Mouse (Mus musculus): ENCODE results near the gene Sfn. TPM values are rescaled to one million over a fixed set of nuclear protein-coding genes. Genes with fewer than 3 reads are reported as not detected.

Sfn gene
- polyA plus RNA-seq, 1 experiment from 2014 or later, result 13.6 TPM

GRCm38 (mm10) chr4:133630326-133630920 lies 28.5 kb upstream of the Sfn start:
- Histone ChIP-seq H3K4me1 (peaks cover 19% of the 10 kb centered on the region), H3K4me2 (replicated peaks) (no peak overlapping the region), H3K27ac (no peak overlapping the region), H3K9ac (no peak overlapping the region; the same call in 1 of the 2 replicates), H3K36me3 (peaks cover 16% of the 10 kb centered on the region), H3K27me3 (no peaks in the 10 kb centered on the region), H3K9me3 (replicated peaks) (no peaks in the 10 kb centered on the region), H3K4me3 (no peak overlapping the region)
- 90% methylated on average over 8 of the region's 8 CpGs for WGBS
- ATAC-seq (ENCODE audit: low FRiP score), result no peak

GRCm38 (mm10) chr4:133629191-133629590 lies 27.2 kb upstream of the Sfn start:
- Histone ChIP-seq H3K4me3 (no peak overlapping the region), H3K9ac (no peak overlapping the region), H3K4me1 (peaks cover 19% of the 10 kb centered on the region), H3K4me2 (replicated peaks) (no peak overlapping the region), H3K27me3 (no peaks in the 10 kb centered on the region), H3K36me3 (peaks cover 26% of the 10 kb centered on the region), H3K27ac (no peak overlapping the region), H3K9me3 (replicated peaks) (no peaks in the 10 kb centered on the region)
- WGBS, result 85% methylated on average over 7 of the region's 7 CpGs
- ATAC-seq (ENCODE audit: low FRiP score), result no peak

- no peak for ATAC-seq (ENCODE audit: low FRiP score)
- H3K27me3 ChIP-seq, result no peaks in the 10 kb centered on the region
- H3K4me2 ChIP-seq (replicated peaks), result no peak overlapping the region
- no peaks in the 10 kb centered on the region for H3K9me3 ChIP-seq (replicated peaks)
- peaks cover 19% of the 10 kb centered on the region for H3K4me1 ChIP-seq
- no peak overlapping the region for H3K9ac ChIP-seq
- H3K27ac ChIP-seq, result no peak overlapping the region
- WGBS, result 90% methylated on average over 2 of the region's 2 CpGs
- H3K36me3 ChIP-seq, result peaks cover 31% of the 10 kb centered on the region
- H3K4me3 ChIP-seq, result no peak overlapping the region
These were observed 26.5 kb upstream of the Sfn start for GRCm38 (mm10) chr4:133628517-133628916.

GRCm38 (mm10) chr4:133627039-133627438 lies 25.1 kb upstream of the Sfn start:
- Histone ChIP-seq H3K4me3 (no peak overlapping the region), H3K9ac (no peak overlapping the region)

GRCm38 (mm10) chr4:133626621-133627020 lies 24.7 kb upstream of the Sfn start:
- Histone ChIP-seq H3K9me3 (replicated peaks) (no peaks in the 10 kb centered on the region), H3K4me3 (no peak overlapping the region), H3K27me3 (no peaks in the 10 kb centered on the region), H3K9ac (no peak overlapping the region), H3K4me2 (replicated peaks) (no peak overlapping the region), H3K27ac (no peak overlapping the region), H3K36me3 (peaks cover 31% of the 10 kb centered on the region), H3K4me1 (peaks cover 9% of the 10 kb centered on the region)
- 85% methylated on average over 9 of the region's 9 CpGs for WGBS
- ATAC-seq (ENCODE audit: low FRiP score), result no peak

More at GRCm38 (mm10) chr4:133627039-133627438, 25.1 kb upstream of the Sfn start:
- Histone ChIP-seq H3K27ac (no peak overlapping the region), H3K27me3 (no peaks in the 10 kb centered on the region), H3K36me3 (peaks cover 31% of the 10 kb centered on the region), H3K4me1 (peaks cover 13% of the 10 kb centered on the region), H3K4me2 (replicated peaks) (no peak overlapping the region), H3K9me3 (replicated peaks) (no peaks in the 10 kb centered on the region)
- WGBS, result 94% methylated on average over 14 of the region's 14 CpGs
- ATAC-seq (ENCODE audit: low FRiP score), result no peak

- ATAC-seq (ENCODE audit: low FRiP score), result no peak
- WGBS, result 35% methylated on average over 5 of the region's 5 CpGs
- 0 out of 2 replicates have a peak overlapping the region, but pooled peaks have one; percentile 8 for H3K27ac ChIP-seq
These were observed 24.3 kb upstream of the Sfn start for GRCm38 (mm10) chr4:133626221-133626620.

GRCm38 (mm10) chr4:133625621-133626071 lies 23.7 kb upstream of the Sfn start:
- no peak overlapping the region for H3K4me2 ChIP-seq (replicated peaks)
- H3K9me3 ChIP-seq (replicated peaks), result no peaks in the 10 kb centered on the region
- H3K4me3 ChIP-seq, result no peak overlapping the region
- H3K4me1 ChIP-seq, result 0 out of 2 replicates have a peak, but pooled peaks cover under 1% of the 10 kb centered on the region
- no peak for ATAC-seq (ENCODE audit: low FRiP score)
- H3K27me3 ChIP-seq, result no peaks in the 10 kb centered on the region
- H3K27ac ChIP-seq, result 0 out of 2 replicates have a peak overlapping the region, but pooled peaks have one; percentile 17
- H3K9ac ChIP-seq, result no peak overlapping the region
- WGBS, result 49% methylated on average over 11 of the region's 11 CpGs
- peaks cover 37% of the 10 kb centered on the region for H3K36me3 ChIP-seq

More at GRCm38 (mm10) chr4:133626221-133626620, 24.3 kb upstream of the Sfn start:
- peaks cover 5% of the 10 kb centered on the region for H3K4me1 ChIP-seq
- no peaks in the 10 kb centered on the region for H3K9me3 ChIP-seq (replicated peaks)
- H3K27me3 ChIP-seq, result no peaks in the 10 kb centered on the region
- H3K36me3 ChIP-seq, result peaks cover 33% of the 10 kb centered on the region
- no peak overlapping the region for H3K4me3 ChIP-seq
- H3K4me2 ChIP-seq (replicated peaks), result no peak overlapping the region
- peak overlapping the region; percentile 35; the same call in 1 of the 2 replicates for H3K9ac ChIP-seq

GRCm38 (mm10) chr4:133624830-133625229 lies 22.9 kb upstream of the Sfn start:
- 83% methylated on average over 7 of the region's 7 CpGs for WGBS

GRCm38 (mm10) chr4:133622161-133622695 lies 20.3 kb upstream of the Sfn start:
- Histone ChIP-seq H3K4me1 (no peaks in the 10 kb centered on the region), H3K36me3 (peaks cover 37% of the 10 kb centered on the region), H3K4me3 (no peak overlapping the region), H3K4me2 (replicated peaks) (no peak overlapping the region), H3K9ac (no peak overlapping the region), H3K9me3 (replicated peaks) (no peaks in the 10 kb centered on the region), H3K27me3 (no peaks in the 10 kb centered on the region), H3K27ac (no peak overlapping the region)
- 87% methylated on average over 11 of the region's 11 CpGs for WGBS
- no peak for ATAC-seq (ENCODE audit: low FRiP score)

More at GRCm38 (mm10) chr4:133624830-133625229, 22.9 kb upstream of the Sfn start:
- H3K4me3 ChIP-seq, result no peak overlapping the region
- H3K9me3 ChIP-seq (replicated peaks), result no peaks in the 10 kb centered on the region
- H3K9ac ChIP-seq, result no peak overlapping the region
- H3K4me1 ChIP-seq, result no peaks in the 10 kb centered on the region
- H3K36me3 ChIP-seq, result peaks cover 37% of the 10 kb centered on the region
- H3K27ac ChIP-seq, result no peak overlapping the region
- H3K27me3 ChIP-seq, result no peaks in the 10 kb centered on the region
- ATAC-seq (ENCODE audit: low FRiP score), result no peak
- H3K4me2 ChIP-seq (replicated peaks), result no peak overlapping the region

- no peak overlapping the region for H3K4me3 ChIP-seq
- 0 out of 2 replicates have a peak overlapping the region, but pooled peaks have one; percentile 13 for H3K9ac ChIP-seq
- H3K9me3 ChIP-seq (replicated peaks), result no peaks in the 10 kb centered on the region
- WGBS, result 88% methylated on average over 8 of the region's 8 CpGs
- ATAC-seq (ENCODE audit: low FRiP score), result no peak
- peaks cover 29% of the 10 kb centered on the region for H3K36me3 ChIP-seq
- H3K27me3 ChIP-seq, result no peaks in the 10 kb centered on the region
- no peaks in the 10 kb centered on the region for H3K4me1 ChIP-seq
- no peak overlapping the region for H3K27ac ChIP-seq
- no peak overlapping the region for H3K4me2 ChIP-seq (replicated peaks)
These were observed 18.7 kb upstream of the Sfn start for GRCm38 (mm10) chr4:133620668-133621067.

GRCm38 (mm10) chr4:133619473-133620136 lies 17.6 kb upstream of the Sfn start:
- H3K4me2 ChIP-seq (replicated peaks), result no peak overlapping the region
- H3K36me3 ChIP-seq, result peaks cover 21% of the 10 kb centered on the region
- WGBS, result 69% methylated on average over 4 of the region's 4 CpGs

GRCm38 (mm10) chr4:133617936-133618335 lies 16.0 kb upstream of the Sfn start:
- 94% methylated on average over 11 of the region's 11 CpGs for WGBS
- Histone ChIP-seq H3K9ac (no peak overlapping the region), H3K4me2 (replicated peaks) (no peak overlapping the region), H3K36me3 (peaks cover 27% of the 10 kb centered on the region), H3K4me3 (no peak overlapping the region), H3K4me1 (no peaks in the 10 kb centered on the region), H3K9me3 (replicated peaks) (no peaks in the 10 kb centered on the region), H3K27me3 (no peaks in the 10 kb centered on the region), H3K27ac (no peak overlapping the region)
- no peak for ATAC-seq (ENCODE audit: low FRiP score)

More at GRCm38 (mm10) chr4:133619473-133620136, 17.6 kb upstream of the Sfn start:
- H3K27me3 ChIP-seq, result no peaks in the 10 kb centered on the region
- H3K27ac ChIP-seq, result no peak overlapping the region
- ATAC-seq (ENCODE audit: low FRiP score), result no peak
- H3K4me3 ChIP-seq, result no peak overlapping the region
- no peaks in the 10 kb centered on the region for H3K4me1 ChIP-seq
- H3K9ac ChIP-seq, result no peak overlapping the region
- no peaks in the 10 kb centered on the region for H3K9me3 ChIP-seq (replicated peaks)
